Mouse (Mus musculus) midbrain, embryonic 16.5 days (tissue): ENCODE results near the gene Nrcam. TPM values are rescaled to one million over a fixed set of nuclear protein-coding genes. Genes with fewer than 3 reads are reported as not detected.

Experiments used
- ATAC-seq: fragments of 200-750 bp; cut with Nextera tagmentation; 2 replicates; pipeline ENCODE4 v1.8.0; 2017; ENCODE audit warnings: moderate TSS enrichment
- H3K27ac ChIP-seq: fragments of 300-500 bp; sonication (generic); 2 replicates; pipeline ENCODE4 v1.5.1; 2014; ENCODE audit warnings: mild to moderate bottlenecking, low read length, mixed read lengths
- H3K27me3 ChIP-seq: fragments of 300-500 bp; sonication (generic); 2 replicates; pipeline ENCODE4 v1.6.1; 2014; ENCODE audit warnings: low read depth, low read length, mixed read lengths; ENCODE audit not compliant: control insufficient read depth, insufficient read depth
- H3K36me3 ChIP-seq: fragments of 300-500 bp; sonication (generic); 2 replicates; pipeline ENCODE4 v1.6.1; 2014; ENCODE audit warnings: mild to moderate bottlenecking, low read length, moderate library complexity, mixed read lengths; ENCODE audit not compliant: control insufficient read depth, insufficient read depth
- H3K4me1 ChIP-seq: fragments of 300-500 bp; sonication (generic); 2 replicates; pipeline ENCODE4 v1.6.1; 2014; ENCODE audit warnings: mild to moderate bottlenecking, low read length, mixed read lengths; ENCODE audit not compliant: control insufficient read depth, insufficient read depth
- H3K4me2 ChIP-seq: fragments of 300-500 bp; sonication (generic); 2 replicates; pipeline ENCODE4 v1.6.1; 2014; ENCODE audit warnings: mild to moderate bottlenecking, low read length, mixed read lengths
- H3K4me3 ChIP-seq: fragments of 300-500 bp; sonication (generic); 2 replicates; pipeline ENCODE4 v1.5.1; 2014; ENCODE audit warnings: low read depth, mild to moderate bottlenecking, low read length, moderate library complexity, mixed read lengths
- H3K9ac ChIP-seq: fragments of 300-500 bp; sonication (generic); 2 replicates; pipeline ENCODE4 v1.6.1; 2014; ENCODE audit warnings: low read depth, low read length, mixed read lengths
- H3K9me3 ChIP-seq: fragments of 300-500 bp; sonication (generic); replicated peaks from 2 replicates; pipeline ENCODE4 v1.6.1; 2014; ENCODE audit warnings: mild to moderate bottlenecking, low read length, mixed read lengths; ENCODE audit not compliant: control insufficient read depth, poor library complexity, severe bottlenecking
- WGBS: fragments of 180-500 bp; shearing (Covaris S2); extraction: QIAGEN DNeasy Blood & Tissue Kit; methylation state at CpG from one replicate; pipeline ENCODE4 v1.1.7; 2014; 5-methylcytosine and 5-hydroxymethylcytosine counted together
- polyA plus RNA-seq: library from polyadenylated mRNA; unstranded; fragments of >200 nt; fragmentation: Nextera tagmentation; extraction: Ambion mirVana; gene quantifications from 2 replicates; pipeline ENCODE4 v1.2.1, GENCODE M21; 2015

The Nrcam gene
- polyA plus RNA-seq, 1 experiment from 2014 or later, result 148 TPM

- Histone ChIP-seq H3K9ac (no peak overlapping the region), H3K4me3 (no peak overlapping the region), H3K27me3 (no peaks in the 10 kb centered on the region), H3K9me3 (no peaks in the 10 kb centered on the region), H3K4me1 (peaks cover 30% of the 10 kb centered on the region), H3K36me3 (no peaks in the 10 kb centered on the region), H3K27ac (peak overlapping the region; percentile 2; the same call in 1 of the 2 replicates), H3K4me2 (no peak overlapping the region)
- no peak for ATAC-seq
- 46% methylated on average over 7 of the region's 7 CpGs for WGBS
Observed at GRCm38 (mm10) chr12:44534100-44534633, 205.5 kb downstream of the Nrcam start.

DNA sequence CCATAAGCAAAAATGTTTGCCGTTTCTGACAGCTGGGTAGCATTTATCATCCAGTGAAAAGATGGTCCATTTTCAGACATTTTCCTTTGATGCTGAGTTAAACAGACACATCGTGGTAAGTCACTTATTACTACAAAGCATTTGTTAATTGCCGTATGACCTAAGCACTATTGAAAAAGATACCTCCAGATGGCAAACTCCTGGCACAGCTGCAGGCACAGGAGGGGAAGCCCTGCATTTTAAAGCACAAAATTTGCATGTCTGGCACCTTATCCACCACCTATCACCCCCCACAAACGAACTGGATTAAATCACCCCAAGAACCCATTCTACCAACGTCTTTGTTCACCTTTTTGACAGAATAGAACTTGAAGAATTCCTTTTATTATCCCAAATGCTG lies 206.9 kb downstream of the Nrcam start:
- Histone ChIP-seq H3K9ac (no peak overlapping the region), H3K27me3 (no peaks in the 10 kb centered on the region), H3K4me3 (no peak overlapping the region), H3K36me3 (no peaks in the 10 kb centered on the region), H3K27ac (no peak overlapping the region), H3K9me3 (no peaks in the 10 kb centered on the region), H3K4me1 (peaks cover 30% of the 10 kb centered on the region), H3K4me2 (no peak overlapping the region)
- 25% methylated on average over 5 of the region's 5 CpGs for WGBS
- no peak for ATAC-seq

DNA sequence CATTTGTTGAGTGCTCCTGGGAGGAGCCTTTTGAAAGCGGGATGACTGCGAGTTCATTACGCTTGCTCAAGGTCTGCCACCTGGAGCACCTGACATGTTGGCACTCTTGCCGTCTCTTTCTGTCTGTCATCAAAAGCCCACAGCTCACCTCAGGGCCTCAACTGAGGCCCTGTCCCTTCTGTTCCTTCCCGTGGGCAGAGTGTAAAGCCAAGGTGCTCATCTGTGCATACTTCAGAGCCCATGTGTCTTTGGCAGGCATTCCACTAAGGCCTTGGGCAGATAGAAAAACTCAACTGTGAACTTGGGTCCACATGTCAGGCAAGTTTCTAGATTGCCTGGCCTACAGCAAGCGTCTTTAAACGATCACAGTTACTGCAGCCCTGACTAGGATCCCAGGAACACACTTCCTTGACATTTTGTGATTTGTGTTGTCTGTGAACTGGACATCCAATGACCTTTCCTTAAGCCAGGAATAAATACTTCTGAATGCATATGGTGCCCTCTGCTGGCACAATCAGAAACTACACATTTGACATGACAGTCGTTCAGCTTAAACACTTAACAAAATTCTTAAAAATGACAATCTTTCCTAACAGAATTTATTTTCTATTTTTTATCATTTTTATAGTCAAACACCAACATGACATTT lies 219.2 kb downstream of the Nrcam start:
- no peaks in the 10 kb centered on the region for H3K27me3 ChIP-seq
- H3K27ac ChIP-seq, result no peak overlapping the region
- no peaks in the 10 kb centered on the region for H3K4me1 ChIP-seq
- no peak overlapping the region for H3K4me2 ChIP-seq
- no peak overlapping the region for H3K9ac ChIP-seq
- 49% methylated on average over 8 of the region's 8 CpGs for WGBS
- H3K9me3 ChIP-seq, result no peaks in the 10 kb centered on the region
- H3K36me3 ChIP-seq, result peaks cover 5% of the 10 kb centered on the region; the same call in 1 of the 2 replicates
- peak; percentile 55; the same call in 1 of the 2 replicates for ATAC-seq
- H3K4me3 ChIP-seq, result no peak overlapping the region

- Histone ChIP-seq H3K36me3 (peaks cover 5% of the 10 kb centered on the region; the same call in 1 of the 2 replicates), H3K9me3 (no peaks in the 10 kb centered on the region), H3K27ac (no peak overlapping the region), H3K4me2 (no peak overlapping the region), H3K4me3 (no peak overlapping the region), H3K4me1 (no peaks in the 10 kb centered on the region), H3K9ac (no peak overlapping the region), H3K27me3 (no peaks in the 10 kb centered on the region)
- 0 out of 2 replicates have a peak, but pooled peaks have one; percentile 33 for ATAC-seq
- 69% methylated on average over 9 of the region's 9 CpGs for WGBS
Observed at GRCm38 (mm10) chr12:44548465-44548864, 219.8 kb downstream of the Nrcam start.

- no peaks in the 10 kb centered on the region for H3K27me3 ChIP-seq
- H3K9me3 ChIP-seq, result no peaks in the 10 kb centered on the region
- ATAC-seq, result no peak
- no peak overlapping the region for H3K4me2 ChIP-seq
- peaks cover 8% of the 10 kb centered on the region for H3K36me3 ChIP-seq
- no peaks in the 10 kb centered on the region for H3K4me1 ChIP-seq
- no peak overlapping the region for H3K4me3 ChIP-seq
- H3K9ac ChIP-seq, result no peak overlapping the region
- no peak overlapping the region for H3K27ac ChIP-seq
Observed at GRCm38 (mm10) chr12:44551614-44552013, 222.9 kb downstream of the Nrcam start.

DNA sequence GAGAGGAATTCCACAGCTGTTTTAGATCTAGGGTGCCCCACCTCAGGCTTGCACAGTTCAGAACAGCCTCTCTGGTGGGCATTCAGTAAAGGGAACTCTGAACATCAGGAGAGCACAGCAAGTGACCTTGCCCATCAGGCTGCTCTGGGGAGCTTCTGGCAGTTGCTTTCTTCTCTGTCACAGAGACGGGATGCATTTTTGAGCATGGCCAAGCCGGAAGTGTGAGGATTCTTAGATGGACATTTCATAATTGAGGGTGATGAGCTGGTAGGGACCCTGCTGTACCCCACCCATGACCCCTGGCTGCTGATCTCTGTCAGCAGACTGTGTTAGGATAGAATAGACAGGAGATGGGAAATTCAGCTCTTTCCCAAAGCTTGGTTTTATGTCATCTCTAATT lies 225.4 kb downstream of the Nrcam start:
- H3K27ac ChIP-seq, result no peak overlapping the region

GRCm38 (mm10) chr12:44554808-44555207 lies 226.1 kb downstream of the Nrcam start:
- H3K4me2 ChIP-seq, result no peak overlapping the region
- no peaks in the 10 kb centered on the region for H3K4me1 ChIP-seq
- no peaks in the 10 kb centered on the region for H3K27me3 ChIP-seq
- H3K27ac ChIP-seq, result no peak overlapping the region
- no peaks in the 10 kb centered on the region for H3K9me3 ChIP-seq
- H3K36me3 ChIP-seq, result peaks cover 16% of the 10 kb centered on the region
- no peak overlapping the region for H3K9ac ChIP-seq
- no peak overlapping the region for H3K4me3 ChIP-seq
- WGBS, result 100% methylated on average over 1 of the region's 1 CpGs
- no peak for ATAC-seq

More for the DNA sequence above, 225.4 kb downstream of the Nrcam start:
- Histone ChIP-seq H3K9ac (no peak overlapping the region), H3K4me3 (no peak overlapping the region), H3K36me3 (peaks cover 12% of the 10 kb centered on the region), H3K27me3 (no peaks in the 10 kb centered on the region), H3K4me1 (no peaks in the 10 kb centered on the region), H3K4me2 (no peak overlapping the region), H3K9me3 (no peaks in the 10 kb centered on the region)
- 72% methylated on average over 2 of the region's 2 CpGs for WGBS
- ATAC-seq, result no peak

DNA sequence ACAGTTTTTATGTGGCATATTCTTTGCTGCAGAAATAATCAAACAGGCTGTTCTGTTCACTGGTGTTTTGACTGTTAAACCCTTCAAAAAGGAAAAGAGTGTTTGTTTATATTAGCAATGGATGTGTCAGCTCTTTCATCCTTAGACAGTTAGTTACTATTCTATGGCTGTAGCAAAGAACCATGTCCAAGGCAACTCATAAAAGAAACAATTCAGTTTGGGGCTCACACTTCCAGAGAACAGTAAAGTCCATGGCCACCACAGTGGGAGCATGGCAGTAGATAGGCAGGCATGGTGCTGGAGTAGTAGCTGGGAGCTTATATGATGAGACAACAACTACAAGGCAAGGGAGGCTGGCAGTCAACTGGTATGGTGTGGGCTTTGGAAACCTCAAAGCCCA lies 231.3 kb downstream of the Nrcam start:
- H3K9ac ChIP-seq, result no peak overlapping the region

DNA sequence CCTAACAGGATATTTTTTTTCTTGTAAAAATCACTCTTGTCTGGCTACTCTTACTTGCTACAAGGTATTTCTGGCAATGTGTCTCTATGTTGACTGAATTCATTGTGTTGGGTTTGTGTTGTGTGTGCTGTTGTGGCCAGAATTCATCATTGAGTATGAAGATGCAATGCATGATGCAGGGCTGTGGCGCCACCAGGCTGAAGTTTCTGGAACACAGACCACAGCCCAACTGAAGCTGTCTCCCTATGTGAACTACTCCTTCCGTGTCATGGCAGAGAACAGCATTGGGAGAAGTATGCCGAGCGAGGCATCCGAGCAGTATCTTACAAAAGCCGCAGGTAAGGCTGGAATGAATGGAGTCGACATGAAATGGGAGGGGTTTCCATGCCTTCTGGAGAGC lies 241.4 kb downstream of the Nrcam start:
- no peak overlapping the region for H3K27ac ChIP-seq
- no peak overlapping the region for H3K9ac ChIP-seq
- H3K4me1 ChIP-seq, result no peaks in the 10 kb centered on the region
- H3K4me3 ChIP-seq, result no peak overlapping the region
- ATAC-seq, result 0 out of 2 replicates have a peak, but pooled peaks have one; percentile 28
- H3K36me3 ChIP-seq, result peaks cover 28% of the 10 kb centered on the region
- WGBS, result 82% methylated on average over 7 of the region's 7 CpGs
- no peaks in the 10 kb centered on the region for H3K9me3 ChIP-seq
- H3K27me3 ChIP-seq, result no peaks in the 10 kb centered on the region
- no peak overlapping the region for H3K4me2 ChIP-seq

More for the DNA sequence above, 231.3 kb downstream of the Nrcam start:
- peaks cover 33% of the 10 kb centered on the region for H3K36me3 ChIP-seq
- no peaks in the 10 kb centered on the region for H3K4me1 ChIP-seq
- H3K4me2 ChIP-seq, result no peak overlapping the region
- no peaks in the 10 kb centered on the region for H3K9me3 ChIP-seq
- H3K27ac ChIP-seq, result no peak overlapping the region
- no peaks in the 10 kb centered on the region for H3K27me3 ChIP-seq
- no peak overlapping the region for H3K4me3 ChIP-seq
- no peak for ATAC-seq
